Mouse (Mus musculus): ENCODE results near the gene Hist1h4h.

Gene Hist1h4h

DNA sequence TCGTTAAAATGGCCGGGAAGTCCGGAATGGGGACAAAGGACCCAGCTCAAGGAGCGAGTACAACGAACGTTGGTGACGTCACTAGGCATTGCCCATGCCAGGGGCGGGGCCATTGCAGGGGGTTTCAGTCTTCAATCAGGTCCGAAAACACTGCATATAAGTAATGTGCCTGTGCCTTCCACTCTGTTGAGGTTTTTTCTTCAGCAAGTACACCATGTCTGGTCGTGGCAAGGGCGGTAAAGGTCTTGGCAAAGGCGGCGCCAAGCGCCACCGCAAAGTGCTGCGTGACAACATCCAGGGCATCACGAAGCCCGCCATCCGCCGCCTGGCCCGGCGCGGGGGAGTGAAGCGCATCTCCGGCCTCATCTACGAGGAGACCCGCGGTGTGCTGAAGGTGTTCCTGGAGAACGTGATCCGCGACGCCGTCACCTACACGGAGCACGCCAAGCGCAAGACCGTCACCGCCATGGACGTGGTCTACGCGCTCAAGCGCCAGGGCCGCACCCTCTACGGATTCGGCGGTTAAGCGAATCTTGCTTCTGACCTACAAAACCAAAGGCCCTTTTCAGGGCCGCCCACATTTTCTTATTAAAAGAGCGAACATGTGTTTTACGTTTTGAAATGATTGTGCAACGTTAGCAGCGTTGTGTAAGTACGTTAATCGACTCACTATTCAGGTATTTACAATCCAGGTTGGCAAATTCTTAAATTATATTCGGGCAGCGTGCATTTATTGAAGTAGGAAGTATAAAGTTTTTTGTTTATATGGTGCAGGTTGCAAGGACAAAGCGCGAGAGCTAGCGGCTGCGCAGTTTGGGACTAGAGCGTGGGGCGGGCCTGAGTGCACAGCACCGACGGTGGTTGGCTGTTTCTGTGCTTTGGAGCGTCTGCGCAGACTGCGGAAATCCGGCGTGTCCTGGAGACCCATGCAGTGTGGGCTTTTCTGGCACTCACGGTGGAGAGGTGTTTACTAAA, at the start of gene Hist1h4h:
Gene Hist1h4h, plus strand, starts transcription at position 150 of the 975 bp plus-strand sequence.
- DNase-seq, result peak; percentile 95 to 97

DNA sequence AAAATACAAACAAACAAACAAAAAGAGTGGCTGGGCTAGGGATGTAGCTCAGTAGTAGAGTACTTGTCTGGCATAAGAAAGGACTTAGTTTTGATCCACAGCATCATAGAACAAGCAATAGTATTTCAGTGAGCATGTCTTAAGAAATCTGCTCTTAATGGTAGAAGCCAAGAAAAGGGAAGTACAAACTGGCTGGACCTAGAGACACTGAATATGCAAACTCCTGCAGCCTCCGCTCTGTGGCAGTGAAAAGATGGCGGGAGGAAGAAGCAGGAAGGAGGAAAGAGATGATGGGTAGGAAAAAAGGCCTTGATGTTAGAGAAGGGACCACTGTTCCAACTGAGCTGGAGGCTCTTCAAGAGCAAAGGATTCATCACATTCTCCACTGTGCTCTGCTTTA, 47.7 kb upstream of the Hist1h4h start:
- DNase-seq, result no peak

DNA sequence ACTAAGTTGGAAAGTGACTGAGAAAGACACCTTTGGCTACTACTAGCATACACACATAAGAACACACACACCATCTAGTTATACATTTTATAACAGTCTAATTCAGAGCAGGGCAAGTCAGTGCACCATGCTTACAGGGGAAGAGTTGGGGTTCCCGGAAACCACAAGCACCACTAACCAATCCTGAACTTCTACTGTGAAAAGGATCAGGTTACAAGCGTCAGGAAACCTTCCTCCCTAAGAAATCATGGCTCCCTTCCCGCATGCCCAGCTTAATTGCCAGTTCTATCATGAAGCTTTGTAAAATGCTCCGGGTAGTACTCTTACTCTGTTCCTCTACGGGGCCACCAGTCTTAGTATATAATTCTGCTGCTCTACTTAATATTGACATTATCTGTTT, 45.6 kb upstream of the Hist1h4h start:
- DNase-seq, result no peak

DNA sequence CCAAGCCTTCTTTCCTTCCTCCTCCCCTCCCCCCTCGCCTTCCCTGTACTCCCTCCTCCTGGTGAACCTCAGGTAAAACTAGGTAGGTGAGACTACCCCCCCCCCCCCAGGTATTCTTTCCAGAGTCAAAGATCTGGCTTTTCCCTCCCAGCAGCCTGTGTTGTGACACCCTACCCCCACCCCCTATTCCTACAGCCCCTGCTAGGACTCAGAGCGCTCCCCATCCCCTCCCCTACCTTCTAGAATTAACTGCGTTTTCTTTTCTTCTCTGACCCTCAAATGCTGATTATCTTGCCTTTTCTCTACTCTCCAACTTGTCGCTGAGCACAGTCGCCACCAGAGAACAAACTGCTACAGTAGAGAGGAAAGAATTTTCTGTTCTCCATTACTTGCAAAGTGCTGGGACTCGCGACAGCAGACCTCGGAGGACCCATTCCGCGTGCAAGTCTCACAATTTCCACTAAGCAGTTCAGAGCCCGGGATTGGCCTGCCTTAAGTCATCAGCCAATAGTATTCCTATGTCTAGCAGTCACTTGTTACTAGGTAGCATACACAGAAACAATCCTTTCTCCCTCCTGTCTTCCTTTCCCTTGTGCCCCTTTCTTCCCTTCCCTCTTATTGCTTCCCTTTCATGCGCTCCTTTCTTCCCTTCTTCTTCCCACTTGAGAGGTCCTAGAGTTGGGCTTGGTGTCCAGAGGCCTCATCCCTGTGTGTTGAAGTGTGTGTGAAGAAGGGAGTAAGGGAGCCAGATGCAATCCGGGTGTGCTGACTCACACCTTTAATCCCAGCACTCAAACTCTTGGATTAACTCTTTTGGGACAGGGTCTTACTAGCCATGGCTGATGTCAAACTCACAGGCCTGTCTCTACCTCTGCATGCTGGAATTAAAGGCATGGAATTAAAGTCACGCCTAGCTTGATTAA, 42.2 kb upstream of the Hist1h4h start, which contains the start of gene Btn2a2:
Gene Btn2a2, minus strand, starts transcription at position 458 of the 923 bp plus-strand sequence.
- peak; percentile 33 to 38 for DNase-seq

DNA sequence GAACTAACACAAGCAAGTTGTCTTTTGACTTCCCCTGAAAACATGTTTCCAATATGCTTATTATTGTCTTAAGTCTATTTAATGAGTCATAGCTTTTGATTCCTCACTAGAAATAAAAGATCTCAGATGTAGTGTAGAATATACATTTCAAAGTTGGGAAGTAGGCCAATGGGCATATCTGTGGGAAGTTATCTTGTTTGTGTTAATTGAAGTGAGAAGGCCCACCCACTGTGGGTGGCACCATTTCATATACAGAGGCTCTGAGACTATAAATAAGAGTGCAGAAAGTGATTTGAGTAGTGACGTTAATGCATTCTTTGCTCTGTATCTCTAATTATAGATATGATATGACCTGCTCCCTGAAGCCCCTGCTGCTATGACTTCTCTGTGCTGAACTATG, 40.0 kb upstream of the Hist1h4h start:
- DNase-seq, result no peak

DNA sequence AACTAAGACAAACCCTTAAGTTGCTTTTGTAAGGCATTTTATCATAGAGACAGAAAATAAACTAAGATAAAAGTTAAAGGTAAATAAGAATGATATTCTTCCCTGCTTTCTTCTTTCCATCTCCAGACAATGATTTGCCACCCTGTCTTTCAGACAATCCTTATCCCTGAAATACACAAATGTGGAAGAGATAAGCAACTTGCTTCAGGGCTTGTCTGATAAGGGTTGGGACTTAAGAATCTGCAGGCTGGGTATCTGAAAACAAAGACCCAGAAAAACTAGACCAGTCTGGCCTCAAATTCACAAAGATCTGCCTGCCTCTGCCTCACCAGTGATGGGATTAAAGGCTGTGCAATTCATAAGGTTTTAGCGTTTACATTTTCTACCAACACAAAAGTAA, 39.6 kb upstream of the Hist1h4h start:
- no peak for DNase-seq

DNA sequence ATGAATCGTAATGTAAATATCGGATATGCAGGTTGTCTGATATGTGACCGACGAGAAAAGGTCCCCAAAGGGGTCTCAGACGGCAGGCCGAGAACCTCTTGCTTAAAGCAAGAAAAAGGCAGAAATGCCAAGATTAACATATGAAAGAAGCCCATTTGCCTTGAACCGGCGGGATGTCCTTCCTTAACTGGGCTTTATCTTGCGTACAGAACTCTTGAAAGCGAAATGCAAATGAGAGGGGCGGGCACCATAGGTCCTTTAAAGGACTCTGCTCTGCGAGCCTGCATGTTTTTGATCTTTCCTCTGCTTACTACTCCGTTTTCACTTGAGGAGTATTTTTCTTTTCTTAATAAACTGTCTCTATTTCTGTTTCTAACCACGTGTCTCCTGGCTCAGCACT, 38.9 kb upstream of the Hist1h4h start:
- no peak for DNase-seq

DNA sequence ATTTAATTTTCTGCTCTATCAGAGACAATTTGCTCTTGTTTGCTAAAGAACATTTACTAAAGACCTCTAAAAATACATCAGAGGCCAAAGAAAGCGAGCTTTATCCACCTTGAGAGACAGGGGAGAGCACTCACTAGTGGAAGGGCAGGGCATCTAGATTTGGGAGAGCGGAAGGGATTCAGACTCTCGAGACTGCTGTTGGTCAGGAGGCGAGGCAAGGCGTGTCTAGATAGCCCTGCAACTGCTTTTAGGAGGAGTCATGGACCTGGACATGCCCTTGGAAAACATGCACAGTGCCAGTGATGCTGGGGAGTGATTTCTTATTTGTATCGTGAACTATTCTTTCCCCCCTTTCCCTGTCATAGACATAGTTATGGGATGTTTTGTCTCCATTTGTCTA, 35.3 kb upstream of the Hist1h4h start:
- no peak for DNase-seq

DNA sequence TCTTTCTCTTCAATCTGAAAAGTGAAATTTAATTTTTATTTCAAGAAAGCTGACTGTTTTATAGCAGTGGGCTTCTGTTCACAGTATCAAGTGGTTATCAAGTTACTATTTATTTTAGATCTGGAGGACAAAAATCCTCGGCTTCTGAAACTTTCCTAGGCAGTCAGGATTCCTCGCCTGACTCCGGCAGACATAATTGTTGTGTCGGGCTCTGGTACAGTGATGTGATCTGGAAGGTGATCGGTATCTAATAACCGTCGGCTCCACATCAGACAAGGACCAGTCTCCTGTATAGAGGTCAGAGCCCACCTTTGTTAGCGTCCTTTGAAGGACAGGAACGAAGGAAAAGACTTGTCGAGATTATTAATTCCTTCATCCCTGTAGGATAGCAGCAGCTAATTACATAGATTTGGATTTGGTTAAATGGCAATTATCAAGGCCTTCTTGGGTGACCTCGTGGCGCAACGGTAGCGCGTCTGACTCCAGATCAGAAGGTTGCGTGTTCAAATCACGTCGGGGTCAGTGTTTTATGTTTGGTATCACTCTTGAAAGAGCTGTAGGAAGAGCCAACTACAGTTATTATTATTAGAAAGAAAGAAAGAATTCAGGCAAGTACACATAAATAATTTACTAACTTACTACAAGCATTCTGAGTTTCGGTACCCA, 33.1 kb upstream of the Hist1h4h start:
- DNase-seq, result peak; percentile 10 to 30

DNA sequence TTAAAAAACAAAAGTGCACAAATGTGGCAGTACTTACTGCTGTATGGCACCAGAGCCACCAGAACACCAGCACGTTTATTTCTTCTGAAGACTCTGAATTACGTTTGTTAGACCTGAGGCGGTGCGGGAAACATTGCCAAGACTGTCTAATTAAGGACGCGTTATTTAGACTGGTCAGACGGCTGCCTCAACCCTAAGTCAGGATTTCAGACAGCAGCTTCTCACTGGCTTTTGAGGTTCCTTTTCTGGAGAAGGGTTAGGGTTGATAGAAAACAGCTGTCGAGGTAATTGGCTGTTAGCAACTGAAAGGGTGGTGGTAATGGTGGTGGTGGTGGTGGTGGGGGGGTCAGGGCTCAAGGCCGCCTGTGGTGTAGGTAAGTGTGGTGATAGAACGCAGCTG, 32.2 kb upstream of the Hist1h4h start:
- DNase-seq, result no peak

DNA sequence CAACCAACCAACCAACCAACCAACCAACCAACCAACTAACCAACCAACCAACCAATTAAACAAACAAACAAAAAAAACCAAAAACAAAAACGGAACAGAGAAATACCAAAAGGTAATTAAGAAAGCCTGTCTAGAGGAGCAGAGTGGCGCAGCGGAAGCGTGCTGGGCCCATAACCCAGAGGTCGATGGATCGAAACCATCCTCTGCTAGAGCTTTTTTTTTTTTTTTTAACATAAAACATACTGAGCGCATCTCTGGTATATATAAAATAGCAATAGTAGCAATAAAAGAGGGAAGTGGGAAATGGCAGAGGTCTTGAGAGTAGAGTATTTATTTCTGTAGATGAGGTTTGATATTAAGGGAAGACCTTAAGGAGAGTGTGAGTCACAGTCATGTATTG, 30.9 kb upstream of the Hist1h4h start:
- no peak for DNase-seq

DNA sequence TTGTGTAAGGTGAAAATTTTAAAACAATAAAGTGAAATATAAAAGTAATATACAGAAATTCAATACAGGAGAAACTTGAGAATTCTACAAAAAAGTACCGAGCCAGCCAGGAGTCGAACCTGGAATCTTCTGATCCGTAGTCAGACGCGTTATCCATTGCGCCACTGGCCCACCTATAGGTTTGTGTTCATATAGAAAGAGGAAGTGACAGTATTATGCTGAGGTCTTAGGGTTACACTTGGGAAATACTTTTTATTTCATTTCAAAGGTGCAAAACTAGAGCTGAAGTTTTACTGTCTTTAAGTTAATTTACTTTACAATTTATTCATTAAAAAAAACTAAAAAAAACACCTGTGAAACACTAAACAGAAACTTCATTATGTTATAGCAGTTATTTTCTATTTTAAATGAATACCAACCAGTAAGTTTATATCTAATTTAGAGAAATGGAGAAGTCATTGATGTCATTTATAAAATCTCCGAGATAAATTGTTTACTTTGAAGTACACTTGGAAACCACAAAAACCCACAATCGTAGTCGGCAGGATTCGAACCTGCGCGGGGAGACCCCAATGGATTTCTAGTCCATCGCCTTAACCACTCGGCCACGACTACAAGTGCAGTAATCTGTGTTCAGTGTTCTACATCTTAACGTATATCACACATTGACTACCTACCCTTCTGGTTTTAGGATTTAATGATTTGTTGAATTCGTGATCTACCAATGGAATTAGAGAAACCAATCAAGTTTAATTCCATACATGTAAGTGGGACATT, 30.2 kb upstream of the Hist1h4h start:
- DNase-seq, result peak; percentile 48 to 65

DNA sequence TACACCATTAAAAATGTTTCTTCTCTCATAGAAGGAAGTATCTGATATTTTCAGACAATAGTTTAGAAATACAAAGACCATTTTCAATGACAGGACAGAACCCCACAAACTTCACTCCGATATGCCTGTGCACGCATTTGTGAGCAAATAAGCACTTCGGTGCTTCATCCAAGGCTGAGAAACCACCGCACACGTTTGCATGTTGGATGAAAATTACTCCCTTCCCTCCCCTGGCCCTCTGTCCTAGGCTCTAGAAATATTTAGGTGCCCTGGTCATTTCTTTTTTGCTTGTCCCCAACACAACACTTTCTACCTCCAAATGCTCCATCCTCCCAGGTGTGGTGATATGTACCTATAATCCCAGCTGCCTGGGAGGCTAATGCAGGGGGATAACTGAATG, 29.3 kb upstream of the Hist1h4h start:
- DNase-seq, result no peak

DNA sequence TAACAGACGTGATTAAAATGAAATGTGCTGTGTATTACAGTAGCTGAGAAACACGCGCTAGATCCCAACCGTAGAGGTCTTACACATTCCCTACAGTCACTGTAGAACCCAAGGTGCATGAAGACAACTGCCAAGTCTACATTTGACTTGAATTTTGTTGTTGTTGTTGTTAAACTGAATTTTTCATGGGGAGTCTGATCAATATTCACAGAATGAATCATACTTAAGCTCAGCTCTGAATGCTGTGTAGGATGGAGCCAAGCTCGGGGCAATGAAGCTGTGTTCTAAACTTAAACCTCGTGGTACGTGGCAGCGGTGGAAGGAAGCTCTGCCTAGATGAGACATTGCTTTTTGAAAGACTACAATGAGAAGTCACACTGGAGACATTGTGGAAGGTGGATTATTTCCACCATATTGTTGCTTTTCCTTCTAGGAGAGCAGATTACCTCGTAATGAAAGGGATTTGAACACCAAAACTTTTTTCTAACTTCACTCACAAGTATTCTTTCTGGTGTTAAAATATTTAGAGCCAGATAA, 28.8 kb upstream of the Hist1h4h start:
- no peak for DNase-seq

DNA sequence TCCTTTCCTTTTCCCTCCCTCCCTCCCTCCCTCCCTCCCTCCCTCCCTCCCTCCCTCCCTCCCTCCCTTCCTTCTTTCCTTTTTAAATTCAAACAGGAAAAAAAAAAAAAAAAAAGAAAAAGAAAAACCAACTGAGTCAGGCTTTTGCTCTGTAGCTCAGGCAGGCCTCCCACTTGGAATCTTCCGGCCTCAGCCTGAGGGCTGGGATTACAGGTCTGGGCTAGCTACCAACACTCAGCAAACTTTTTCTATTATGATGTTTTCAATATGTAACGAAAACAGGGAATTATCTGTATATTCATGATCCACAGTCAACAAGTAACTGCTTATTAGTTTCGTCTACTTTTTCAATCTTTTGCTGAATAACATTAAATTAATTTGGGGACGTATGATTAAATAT, 27.9 kb upstream of the Hist1h4h start:
- DNase-seq, result no peak

DNA sequence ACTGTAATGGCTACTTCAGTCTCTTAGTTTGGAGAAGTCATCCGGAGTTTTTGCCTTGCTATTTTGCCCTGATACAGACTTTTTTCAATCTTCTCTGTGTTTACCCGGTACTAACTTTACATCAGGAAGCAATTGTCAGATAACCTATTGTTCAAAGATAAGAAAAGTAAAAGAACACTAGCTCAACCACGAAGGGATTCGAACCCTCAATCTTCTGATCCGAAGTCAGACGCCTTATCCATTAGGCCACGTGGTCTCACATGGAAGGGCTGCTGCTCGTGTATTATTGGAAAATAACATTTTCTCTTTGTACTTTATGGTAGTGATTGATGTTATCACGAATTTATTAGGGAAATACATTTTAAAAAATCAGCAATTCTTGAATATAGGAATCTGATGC, 27.1 kb upstream of the Hist1h4h start:
- DNase-seq, result peak; percentile 35 to 66

DNA sequence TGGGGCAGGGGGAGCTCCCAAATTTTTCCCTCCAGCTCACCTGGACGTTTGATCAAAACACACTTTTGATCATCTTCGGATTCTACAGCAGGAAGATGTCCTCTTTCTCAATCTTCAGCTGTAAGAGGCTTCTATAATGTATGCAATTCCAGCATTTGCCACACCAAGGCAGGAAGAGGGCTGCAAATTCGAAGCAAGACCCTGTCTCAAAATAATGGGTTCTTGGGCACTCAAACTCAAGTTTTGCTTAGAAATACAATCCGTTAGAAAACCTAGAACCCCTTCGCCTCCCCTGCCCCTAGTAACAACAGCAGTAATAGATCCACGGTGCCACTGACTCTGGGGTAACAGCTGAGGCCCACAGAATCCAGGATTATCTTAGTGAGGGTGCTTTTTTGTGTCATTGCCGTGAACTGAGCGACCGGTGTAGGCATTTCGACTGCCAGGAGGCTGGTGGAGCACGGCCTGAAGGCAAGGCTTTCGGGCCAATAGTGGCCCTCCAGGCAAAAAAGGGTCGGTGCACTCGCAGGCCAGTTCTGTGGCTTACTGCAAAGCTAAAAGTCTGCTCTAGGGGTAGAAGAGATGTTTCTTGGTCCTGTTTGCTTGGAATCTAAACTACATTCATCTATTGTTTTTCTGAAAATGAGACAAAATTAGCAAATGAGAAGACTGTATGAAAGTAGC, 25.0 kb upstream of the Hist1h4h start:
- DNase-seq, result no peak

DNA sequence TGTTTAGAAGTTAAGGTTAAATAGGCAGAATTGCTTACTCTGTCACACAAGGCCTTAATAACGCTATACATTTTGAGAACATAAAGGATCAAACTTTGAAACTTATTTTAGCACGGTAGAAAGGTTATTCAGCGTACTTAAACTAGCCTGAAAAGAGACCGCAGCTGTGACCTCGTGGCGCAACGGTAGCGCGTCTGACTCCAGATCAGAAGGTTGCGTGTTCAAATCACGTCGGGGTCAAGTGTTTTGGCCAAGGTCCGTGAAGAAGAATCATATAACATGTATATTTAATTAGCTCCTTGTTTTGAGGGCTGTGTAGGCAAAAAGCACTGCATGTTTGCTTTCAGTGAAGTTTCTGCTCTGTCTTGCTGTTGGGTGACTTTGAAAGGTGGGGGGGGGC, 24.5 kb upstream of the Hist1h4h start:
- DNase-seq, result peak; percentile 19 to 41

DNA sequence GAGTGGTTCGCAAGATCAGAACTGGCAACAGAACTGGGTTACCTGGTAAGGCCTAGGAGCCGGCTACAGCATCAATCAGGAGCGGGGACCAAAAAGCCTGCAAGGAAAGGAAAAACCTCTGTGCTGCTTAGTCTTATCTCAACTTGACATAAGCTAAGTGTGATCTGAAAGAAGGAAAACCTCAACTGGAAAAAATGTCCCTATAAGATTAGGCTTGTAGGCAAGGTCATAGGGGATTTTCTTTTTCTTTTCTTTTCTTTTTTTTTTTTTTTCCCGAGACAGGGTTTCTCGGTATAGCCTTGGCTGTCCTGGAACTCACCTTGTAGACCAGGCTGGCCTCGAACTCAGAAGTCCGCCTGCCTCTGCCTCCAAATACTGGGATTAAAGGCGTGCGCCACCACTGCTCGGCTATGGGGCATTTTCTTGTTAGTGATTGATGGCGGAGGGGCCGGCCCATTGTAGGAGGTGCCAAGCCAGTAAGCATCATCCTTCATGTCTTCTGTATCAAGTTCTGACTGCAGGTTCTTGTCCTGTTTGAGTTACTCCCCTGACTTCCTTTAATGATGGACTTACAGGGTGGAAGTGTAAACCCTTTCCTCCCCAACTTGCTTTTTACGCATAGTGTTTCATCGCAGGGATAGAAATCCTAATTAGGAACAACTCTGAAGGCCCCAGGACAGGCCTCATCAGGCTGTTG, 23.9 kb upstream of the Hist1h4h start:
- DNase-seq, result no peak

DNA sequence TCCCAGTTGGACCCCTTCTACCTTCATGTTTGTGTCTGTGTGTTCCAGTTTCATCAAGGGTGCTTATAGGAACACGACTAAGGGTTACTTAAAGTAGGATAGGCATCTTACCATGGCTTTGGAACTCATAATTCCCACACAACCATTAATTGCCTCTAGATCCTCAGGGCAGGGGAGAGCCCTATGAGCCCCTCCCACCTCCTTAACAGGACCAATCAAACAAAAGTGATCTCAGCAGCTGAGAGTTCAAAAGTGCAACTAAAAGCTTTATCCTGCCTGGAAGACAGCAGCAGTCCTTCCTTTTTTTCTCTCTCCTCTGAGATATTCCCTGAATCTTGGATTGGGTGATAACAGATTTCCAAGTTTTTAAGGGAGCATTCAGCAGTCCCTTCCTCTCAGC, 20.7 kb upstream of the Hist1h4h start:
- DNase-seq, result no peak

DNA sequence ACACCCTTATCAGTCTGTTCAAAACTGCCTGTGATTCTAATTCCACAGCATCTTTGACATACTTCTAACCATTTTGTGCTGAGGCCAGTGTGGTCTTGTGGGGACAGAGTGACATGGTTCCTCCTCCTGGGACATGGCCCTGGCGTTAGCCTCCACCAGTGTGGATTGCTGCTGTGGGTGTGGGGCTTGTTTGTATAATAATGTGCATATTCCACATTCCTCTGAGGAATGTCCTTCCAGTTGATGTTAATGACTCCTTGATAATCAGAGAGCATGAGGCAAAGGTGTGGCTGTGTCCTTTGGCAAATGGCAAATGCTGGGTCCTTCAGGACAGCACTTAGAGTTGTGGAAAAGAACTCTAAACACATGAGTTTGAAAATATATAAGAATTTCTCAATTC, 17.3 kb upstream of the Hist1h4h start:
- DNase-seq, result no peak
